Mouse (Mus musculus) kidney, postnatal 0 days (tissue): ENCODE results near the gene Ptdss2. TPM values are rescaled to one million over a fixed set of nuclear protein-coding genes. Genes with fewer than 3 reads are reported as not detected.

ENCODE experiments used
- ATAC-seq: fragments of 200-750 bp; cut with Nextera tagmentation; replicated peaks from 2 replicates; pipeline ENCODE4 v1.8.0; 2017; ENCODE audit warnings: low read depth, moderate number of reproducible peaks, moderate TSS enrichment, moderate library complexity; ENCODE audit not compliant: low FRiP score
- DNase-seq: peaks from one replicate; pipeline ENCODE4 v3.0.0-alpha.2; 2016; ENCODE audit warnings: low spot score
- H3K27ac ChIP-seq: fragments of 300-500 bp; sonication (generic); 2 replicates; pipeline ENCODE4 v1.5.1; 2014; ENCODE audit warnings: mild to moderate bottlenecking
- H3K27me3 ChIP-seq: fragments of 300-500 bp; sonication (generic); 2 replicates; pipeline ENCODE4 v1.6.1; 2014; ENCODE audit warnings: low read length, mixed read lengths; ENCODE audit not compliant: insufficient read depth
- H3K36me3 ChIP-seq: fragments of 300-500 bp; sonication (generic); 2 replicates; pipeline ENCODE4 v1.6.1; 2014; ENCODE audit warnings: low read length, mixed read lengths; ENCODE audit not compliant: insufficient read depth
- H3K4me1 ChIP-seq: fragments of 300-500 bp; sonication (generic); replicated peaks from 2 replicates; pipeline ENCODE4 v1.6.1; 2014; ENCODE audit warnings: antibody characterized with exemption, low read length, mixed read lengths; ENCODE audit not compliant: insufficient read depth
- H3K4me2 ChIP-seq: fragments of 300-500 bp; sonication (generic); 2 replicates; pipeline ENCODE4 v1.6.1; 2014; ENCODE audit warnings: mild to moderate bottlenecking, low read length, moderate library complexity, mixed read lengths
- H3K4me3 ChIP-seq: fragments of 300-500 bp; sonication (generic); replicated peaks from 2 replicates; pipeline ENCODE4 v1.5.1; 2014; ENCODE audit warnings: low read depth, low read length
- H3K9ac ChIP-seq: fragments of 300-500 bp; sonication (generic); 2 replicates; pipeline ENCODE4 v1.6.1; 2014; ENCODE audit warnings: low read depth, low read length
- H3K9me3 ChIP-seq: fragments of 300-500 bp; sonication (generic); replicated peaks from 2 replicates; pipeline ENCODE4 v1.6.1; 2016; ENCODE audit warnings: low read length, inconsistent platforms, mixed read lengths
- CTCF ChIP-seq: IDR thresholded peaks from 2 replicates; pipeline ENCODE4 v1.5.1; 2016; ENCODE audit warnings: antibody characterized with exemption, low read depth, mild to moderate bottlenecking, moderate library complexity
- WGBS: fragments of 180-500 bp; shearing (Covaris S2); extraction: QIAGEN DNeasy Blood & Tissue Kit; methylation state at CpG from one replicate; pipeline ENCODE4 v1.1.7; 2014; 5-methylcytosine and 5-hydroxymethylcytosine counted together
- polyA plus RNA-seq: library from polyadenylated mRNA; unstranded; fragments of >200 nt; fragmentation: Nextera tagmentation; extraction: Ambion mirVana; gene quantifications from 2 replicates; pipeline ENCODE4 v1.2.1, GENCODE M21; 2015

Ptdss2 gene
- polyA plus RNA-seq, 1 experiment from 2014 or later: 75.3 TPM

- H3K27me3 ChIP-seq: no peaks in the 10 kb centered on the region
- DNase-seq: no peak
- H3K4me2 ChIP-seq: no peak overlapping the region
- TF ChIP-seq CTCF: no peak
- no peak overlapping the region for H3K9ac ChIP-seq
- H3K27ac ChIP-seq: no peak overlapping the region
- no peaks in the 10 kb centered on the region for H3K4me1 ChIP-seq
- peaks cover 12% of the 10 kb centered on the region for H3K36me3 ChIP-seq
- H3K9me3 ChIP-seq: no peaks in the 10 kb centered on the region
- H3K4me3 ChIP-seq: no peak overlapping the region
- ATAC-seq: no peak
- WGBS: 96% methylated on average over 12 of the region's 12 CpGs
These were observed 23.9 kb downstream of the Ptdss2 start for GRCm38 (mm10) chr7:141146043-141146595.

- H3K36me3 ChIP-seq: peaks cover 17% of the 10 kb centered on the region
These were observed 24.9 kb downstream of the Ptdss2 start for GRCm38 (mm10) chr7:141147044-141147443.

GRCm38 (mm10) chr7:141148639-141149038, 26.5 kb downstream of the Ptdss2 start:
- Histone ChIP-seq H3K9ac (no peak overlapping the region), H3K4me1 (no peaks in the 10 kb centered on the region), H3K9me3 (no peaks in the 10 kb centered on the region), H3K4me2 (no peak overlapping the region), H3K27me3 (no peaks in the 10 kb centered on the region), H3K4me3 (no peak overlapping the region), H3K27ac (no peak overlapping the region), H3K36me3 (peaks cover 23% of the 10 kb centered on the region)
- ATAC-seq (no peak), DNase-seq (no peak)
- 79% methylated on average over 4 of the region's 4 CpGs for WGBS
- TF ChIP-seq CTCF: no peak

More at GRCm38 (mm10) chr7:141147044-141147443, 24.9 kb downstream of the Ptdss2 start:
- no peak overlapping the region for H3K9ac ChIP-seq
- TF ChIP-seq CTCF: no peak
- DNase-seq (no peak), ATAC-seq (no peak)
- no peak overlapping the region for H3K4me3 ChIP-seq
- 75% methylated on average over 6 of the region's 6 CpGs for WGBS
- no peak overlapping the region for H3K4me2 ChIP-seq
- no peak overlapping the region for H3K27ac ChIP-seq
- H3K4me1 ChIP-seq: no peaks in the 10 kb centered on the region
- H3K27me3 ChIP-seq: no peaks in the 10 kb centered on the region
- no peaks in the 10 kb centered on the region for H3K9me3 ChIP-seq

GRCm38 (mm10) chr7:141155362-141155761, 33.2 kb downstream of the Ptdss2 start:
- 80% methylated on average over 9 of the region's 9 CpGs for WGBS
- Histone ChIP-seq H3K9ac (no peak overlapping the region), H3K4me1 (no peaks in the 10 kb centered on the region), H3K27me3 (no peaks in the 10 kb centered on the region), H3K9me3 (no peaks in the 10 kb centered on the region), H3K36me3 (peaks cover 42% of the 10 kb centered on the region), H3K4me2 (no peak overlapping the region), H3K4me3 (no peak overlapping the region), H3K27ac (no peak overlapping the region)
- no peak for TF ChIP-seq CTCF
- DNase-seq (no peak), ATAC-seq (no peak)

DNA sequence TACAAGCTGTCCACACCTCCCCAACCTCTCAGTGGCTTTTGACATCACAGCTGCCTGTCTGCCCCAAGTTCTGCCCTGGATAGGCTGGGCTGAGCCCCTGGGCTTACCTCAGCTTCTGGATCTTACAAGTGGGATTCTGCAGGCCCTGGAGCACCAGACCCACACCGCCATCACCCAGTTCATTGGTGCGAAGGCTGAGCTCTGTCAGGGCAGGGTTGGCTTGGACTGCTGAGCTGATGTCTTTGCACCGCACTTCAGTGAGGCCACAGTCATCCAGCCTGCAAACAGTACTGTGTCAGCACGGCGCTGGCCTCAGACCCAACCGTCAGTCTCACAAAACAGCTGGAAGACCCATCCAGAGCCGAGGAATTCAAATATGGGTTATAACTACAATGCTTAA, 42.2 kb downstream of the Ptdss2 start:
- Histone ChIP-seq H3K4me3 (no peak overlapping the region), H3K27me3 (no peaks in the 10 kb centered on the region), H3K4me1 (peaks cover 8% of the 10 kb centered on the region), H3K4me2 (no peak overlapping the region), H3K27ac (no peak overlapping the region), H3K36me3 (peaks cover 54% of the 10 kb centered on the region), H3K9me3 (no peaks in the 10 kb centered on the region), H3K9ac (no peak overlapping the region)
- no peak for TF ChIP-seq CTCF
- DNase-seq (no peak), ATAC-seq (no peak)
- 92% methylated on average over 7 of the region's 7 CpGs for WGBS

GRCm38 (mm10) chr7:141164850-141165249, 42.7 kb downstream of the Ptdss2 start:
- no peak for TF ChIP-seq CTCF
- Histone ChIP-seq H3K4me2 (no peak overlapping the region), H3K27me3 (no peaks in the 10 kb centered on the region), H3K27ac (no peak overlapping the region), H3K9ac (no peak overlapping the region), H3K9me3 (no peaks in the 10 kb centered on the region), H3K4me1 (peaks cover 8% of the 10 kb centered on the region), H3K36me3 (peaks cover 50% of the 10 kb centered on the region), H3K4me3 (no peak overlapping the region)
- 77% methylated on average over 6 of the region's 6 CpGs for WGBS
- ATAC-seq (no peak), DNase-seq (no peak)

DNA sequence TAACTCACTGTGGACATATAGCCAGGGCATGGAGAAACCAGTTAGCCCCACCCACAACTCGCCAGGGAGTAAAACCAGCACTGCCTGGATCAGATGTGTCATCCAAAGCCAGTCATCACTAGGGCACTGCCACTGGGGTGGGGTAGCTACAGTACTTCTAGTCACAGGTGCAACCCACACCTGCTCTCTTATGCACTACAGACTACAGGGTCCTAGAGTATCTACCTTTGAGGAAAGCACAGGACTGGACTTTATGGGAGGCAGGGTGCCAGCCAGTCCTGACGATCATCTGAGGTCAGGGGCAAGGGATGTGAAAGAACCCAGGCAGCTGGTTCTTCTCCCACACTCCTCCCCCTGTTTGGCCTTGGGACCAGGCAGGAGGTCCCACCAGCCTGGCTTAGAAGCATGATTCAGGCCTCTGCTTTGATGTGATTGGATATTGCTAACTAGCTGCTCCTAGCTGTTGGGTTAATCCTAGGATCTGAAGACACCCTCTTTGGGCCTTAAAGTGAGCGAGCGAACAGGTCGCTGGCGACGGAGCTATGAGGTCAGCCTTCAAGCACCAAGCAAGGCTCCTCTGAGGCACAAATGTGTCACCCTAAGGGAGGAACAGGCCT, 45.8 kb downstream of the Ptdss2 start:
- H3K4me2 ChIP-seq: peak overlapping the region; percentile 78
- DNase-seq: peak; percentile 62
- no peak for TF ChIP-seq CTCF
- H3K9me3 ChIP-seq: no peaks in the 10 kb centered on the region
- H3K9ac ChIP-seq: peak overlapping the region; percentile 81
- 0 out of 2 replicates have a peak, but pooled peaks have one; percentile 8 for ATAC-seq
- WGBS: 5% methylated on average over 7 of the region's 7 CpGs
- H3K4me1 ChIP-seq: peaks cover 8% of the 10 kb centered on the region
- peaks cover 28% of the 10 kb centered on the region for H3K36me3 ChIP-seq
- H3K27me3 ChIP-seq: no peaks in the 10 kb centered on the region
- H3K4me3 ChIP-seq: peak overlapping the region; percentile 66
- peak overlapping the region; percentile 82 for H3K27ac ChIP-seq
